Mouse (Mus musculus) cortical plate, adult 2 months (tissue): ENCODE measurements around the gene Pfkfb3.

Source experiments
- CTCF ChIP-seq: fragments of 200-500 bp; IDR thresholded peaks from 2 replicates; pipeline ENCODE4 v1.5.1; 2011; ENCODE audit warnings: mild to moderate bottlenecking, control low read depth, low read length; ENCODE audit not compliant: insufficient read depth; ENCODE audit errors: extremely low read depth
- POLR2A ChIP-seq: fragments of 200-500 bp; IDR thresholded peaks from 2 replicates; pipeline ENCODE4 v1.6.1; 2011; ENCODE audit warnings: mild to moderate bottlenecking, low read length, control low read depth; ENCODE audit not compliant: insufficient read depth; ENCODE audit errors: extremely low read depth

DNA sequence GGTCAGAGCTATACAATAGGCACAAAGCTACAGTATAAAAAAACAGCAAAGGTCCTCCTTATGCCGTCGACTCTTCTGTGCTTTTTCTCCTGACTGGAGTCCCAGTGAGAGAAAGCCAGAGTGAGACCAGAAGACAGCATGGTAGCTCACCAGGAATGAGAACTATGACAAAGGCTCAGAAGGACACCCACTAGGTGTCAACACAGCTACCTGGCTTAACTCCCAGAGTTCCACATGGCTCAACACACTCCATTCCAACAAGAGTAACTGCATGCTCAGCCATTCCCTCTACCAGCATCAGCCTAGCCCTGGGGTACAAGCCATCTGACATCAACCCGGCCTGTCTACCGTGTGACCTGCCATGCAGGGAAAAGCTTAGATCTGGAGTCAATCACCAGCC lies 70.7 kb downstream of the Pfkfb3 start:
- no peak for TF ChIP-seq CTCF
- no peak for TF ChIP-seq POLR2A
